Mouse (Mus musculus): ENCODE data around the gene Opcml. TPM values are rescaled to one million over a fixed set of nuclear protein-coding genes. Genes with fewer than 3 reads are reported as not detected.
A peak's percentile ranks its signal among the peaks of the same experiment; 100 is the strongest.

Opcml gene
- polyA plus RNA-seq, 1 experiment from 2014 or later = 0.02 TPM

- no peak overlapping the region for H3K27ac ChIP-seq (ENCODE audit: low read depth)
- no peak for ATAC-seq
- WGBS (ENCODE audit: insufficient replicate concordance) = 70% methylated on average over 2 of the region's 2 CpGs
- H3K4me3 ChIP-seq (ENCODE audit: low read depth, low read length) = no peak overlapping the region
- H3K9me3 ChIP-seq (ENCODE audit: low read length) = no peaks in the 10 kb centered on the region
- no peaks in the 10 kb centered on the region for H3K4me1 ChIP-seq (ENCODE audit: insufficient read depth)
- no peak overlapping the region for H3K9ac ChIP-seq (replicated peaks)
- no peak for DNase-seq
- H3K27me3 ChIP-seq (ENCODE audit: insufficient read depth, low read length) = no peaks in the 10 kb centered on the region
- H3K4me2 ChIP-seq (ENCODE audit: low read depth, low read length) = no peak overlapping the region
- TF ChIP-seq CTCF (IDR thresholded peaks at IDR 0.05; ENCODE audit: low read depth) = no peak
- no peak for TF ChIP-seq EP300 (IDR thresholded peaks at IDR 0.05; ENCODE audit: low read depth)
- no peaks in the 10 kb centered on the region for H3K36me3 ChIP-seq (replicated peaks; ENCODE audit: insufficient read depth, low read length)
Observed at GRCm38 (mm10) chr9:28365160-28365473, 574.5 kb downstream of the Opcml start.

GRCm38 (mm10) chr9:28386527-28387175, 596.1 kb downstream of the Opcml start:
- ATAC-seq (no peak), DNase-seq (no peak)
- 48% methylated on average over 5 of the region's 5 CpGs for WGBS (ENCODE audit: insufficient replicate concordance)
- Histone ChIP-seq H3K4me2 (ENCODE audit: low read depth, low read length) (no peak overlapping the region), H3K36me3 (replicated peaks; ENCODE audit: insufficient read depth, low read length) (no peaks in the 10 kb centered on the region), H3K4me3 (ENCODE audit: low read depth, low read length) (no peak overlapping the region), H3K27ac (ENCODE audit: low read depth) (no peak overlapping the region), H3K9ac (replicated peaks) (no peak overlapping the region), H3K9me3 (ENCODE audit: low read length) (no peaks in the 10 kb centered on the region), H3K27me3 (ENCODE audit: insufficient read depth, low read length) (no peaks in the 10 kb centered on the region), H3K4me1 (ENCODE audit: insufficient read depth) (no peaks in the 10 kb centered on the region)
- TF ChIP-seq CTCF (IDR thresholded peaks at IDR 0.05; ENCODE audit: low read depth) (no peak), EP300 (IDR thresholded peaks at IDR 0.05; ENCODE audit: low read depth) (no peak)

DNA sequence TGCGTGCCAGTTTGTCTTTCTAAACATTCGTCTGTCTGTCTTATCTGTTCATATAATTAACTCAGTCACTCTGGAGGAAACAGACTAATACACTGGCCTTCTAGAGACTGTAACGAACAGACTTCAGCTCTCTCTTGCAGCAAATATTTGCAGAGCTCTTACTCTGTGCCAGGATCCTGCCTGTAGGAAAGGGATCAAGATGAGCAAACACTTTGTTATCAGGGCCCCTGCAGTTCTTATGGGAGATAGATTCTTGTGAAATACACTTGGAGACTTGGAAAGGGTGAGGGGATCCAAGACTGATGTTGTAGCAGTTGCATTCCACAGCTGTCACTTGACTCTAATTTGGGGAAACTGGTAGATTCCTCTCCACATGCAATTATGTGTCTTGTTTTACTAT, 604.6 kb downstream of the Opcml start:
- no peaks in the 10 kb centered on the region for H3K9me3 ChIP-seq (ENCODE audit: low read length)
- H3K27ac ChIP-seq (ENCODE audit: low read depth) = no peak overlapping the region
- no peak overlapping the region for H3K9ac ChIP-seq (replicated peaks)
- no peaks in the 10 kb centered on the region for H3K4me1 ChIP-seq (ENCODE audit: insufficient read depth)
- ATAC-seq (no peak), DNase-seq (no peak)
- no peak overlapping the region for H3K4me2 ChIP-seq (ENCODE audit: low read depth, low read length)
- H3K36me3 ChIP-seq (replicated peaks; ENCODE audit: insufficient read depth, low read length) = no peaks in the 10 kb centered on the region
- 27% methylated on average over 3 of the region's 3 CpGs for WGBS (ENCODE audit: insufficient replicate concordance)
- no peak overlapping the region for H3K4me3 ChIP-seq (ENCODE audit: low read depth, low read length)
- TF ChIP-seq EP300 (IDR thresholded peaks at IDR 0.05; ENCODE audit: low read depth) (no peak), CTCF (IDR thresholded peaks at IDR 0.05; ENCODE audit: low read depth) (no peak)
- H3K27me3 ChIP-seq (ENCODE audit: insufficient read depth, low read length) = no peaks in the 10 kb centered on the region

- Histone ChIP-seq H3K36me3 (replicated peaks; ENCODE audit: insufficient read depth, low read length) (no peaks in the 10 kb centered on the region), H3K4me2 (ENCODE audit: low read depth, low read length) (no peak overlapping the region), H3K4me3 (ENCODE audit: low read depth, low read length) (no peak overlapping the region), H3K9me3 (ENCODE audit: low read length) (no peaks in the 10 kb centered on the region), H3K4me1 (ENCODE audit: insufficient read depth) (no peaks in the 10 kb centered on the region), H3K9ac (replicated peaks) (no peak overlapping the region), H3K27ac (ENCODE audit: low read depth) (no peak overlapping the region), H3K27me3 (ENCODE audit: insufficient read depth, low read length) (no peaks in the 10 kb centered on the region)
- 57% methylated on average over 3 of the region's 3 CpGs for WGBS (ENCODE audit: insufficient replicate concordance)
- DNase-seq = no peak
- TF ChIP-seq CTCF (IDR thresholded peaks at IDR 0.05; ENCODE audit: low read depth) (no peak), EP300 (IDR thresholded peaks at IDR 0.05; ENCODE audit: low read depth) (no peak)
- ATAC-seq = no peak
Observed at GRCm38 (mm10) chr9:28395638-28396037, 605.1 kb downstream of the Opcml start.

GRCm38 (mm10) chr9:28402770-28403650, 612.4 kb downstream of the Opcml start:
- no peaks in the 10 kb centered on the region for H3K36me3 ChIP-seq (replicated peaks; ENCODE audit: insufficient read depth, low read length)
- no peak overlapping the region for H3K4me3 ChIP-seq (ENCODE audit: low read depth, low read length)
- H3K9me3 ChIP-seq (ENCODE audit: low read length) = no peaks in the 10 kb centered on the region
- H3K9ac ChIP-seq (replicated peaks) = no peak overlapping the region
- H3K4me1 ChIP-seq (ENCODE audit: insufficient read depth) = no peaks in the 10 kb centered on the region
- H3K27me3 ChIP-seq (ENCODE audit: insufficient read depth, low read length) = peaks cover 25% of the 10 kb centered on the region
- ATAC-seq (no peak), DNase-seq (no peak)
- 3% methylated on average over 33 of the region's 56 CpGs for WGBS (ENCODE audit: insufficient replicate concordance)
- H3K27ac ChIP-seq (ENCODE audit: low read depth) = no peak overlapping the region
- H3K4me2 ChIP-seq (ENCODE audit: low read depth, low read length) = peak overlapping the region; percentile 45
- no peak for TF ChIP-seq CTCF (IDR thresholded peaks at IDR 0.05; ENCODE audit: low read depth)

- 3% methylated on average over 30 of the region's 30 CpGs for WGBS (ENCODE audit: insufficient replicate concordance)
- H3K9ac ChIP-seq (replicated peaks) = no peak overlapping the region
- no peaks in the 10 kb centered on the region for H3K4me1 ChIP-seq (ENCODE audit: insufficient read depth)
- no peaks in the 10 kb centered on the region for H3K9me3 ChIP-seq (ENCODE audit: low read length)
- peaks cover 25% of the 10 kb centered on the region for H3K27me3 ChIP-seq (ENCODE audit: insufficient read depth, low read length)
- H3K4me2 ChIP-seq (ENCODE audit: low read depth, low read length) = peak overlapping the region; percentile 45
- DNase-seq = no peak
- H3K27ac ChIP-seq (ENCODE audit: low read depth) = no peak overlapping the region
- H3K36me3 ChIP-seq (replicated peaks; ENCODE audit: insufficient read depth, low read length) = no peaks in the 10 kb centered on the region
- no peak overlapping the region for H3K4me3 ChIP-seq (ENCODE audit: low read depth, low read length)
- TF ChIP-seq EP300 (IDR thresholded peaks at IDR 0.05; ENCODE audit: low read depth) = no peak
- TF ChIP-seq CTCF (IDR thresholded peaks at IDR 0.05; ENCODE audit: low read depth) = peak; percentile 13; the same call in 1 of the 2 replicates
- no peak for ATAC-seq
Observed at GRCm38 (mm10) chr9:28403831-28404562, 613.4 kb downstream of the Opcml start.
